Mouse (Mus musculus): ENCODE data around the gene Insl5.

The Insl5 gene

GRCm38 (mm10) chr4:103026621-103027020 lies at the start of gene Insl5:
Insl5 (minus strand) TSS chr4:103026842.
- no peak for DNase-seq

GRCm38 (mm10) chr4:103070631-103071030 lies 44.0 kb upstream of the Insl5 start:
- peak in 1 of 2 experiments; percentile 47 for DNase-seq

GRCm38 (mm10) chr4:103067906-103068655 lies 41.4 kb upstream of the Insl5 start:
- DNase-seq, result peak in 1 of 2 experiments; percentile 25

DNA sequence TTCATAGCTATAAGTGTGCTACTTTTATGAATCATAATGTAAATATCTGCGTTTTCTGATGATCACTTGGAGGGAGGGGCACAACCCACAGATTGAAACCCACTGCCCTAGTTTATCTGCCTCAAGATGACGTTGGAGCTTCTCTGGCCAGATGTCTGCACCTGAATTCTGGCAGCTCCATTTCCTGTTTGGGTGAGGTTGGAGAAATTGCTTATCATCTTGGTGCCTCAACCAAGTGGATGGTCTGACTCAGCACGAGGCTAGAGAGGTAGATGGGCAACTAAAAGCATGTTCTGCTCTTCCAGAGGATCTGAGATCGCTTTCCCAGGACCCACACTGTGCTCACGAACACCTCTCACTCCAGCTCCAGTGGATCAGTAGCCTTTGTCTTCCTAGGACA lies 38.3 kb upstream of the Insl5 start:
- peak; percentile 50 to 74 for DNase-seq

DNA sequence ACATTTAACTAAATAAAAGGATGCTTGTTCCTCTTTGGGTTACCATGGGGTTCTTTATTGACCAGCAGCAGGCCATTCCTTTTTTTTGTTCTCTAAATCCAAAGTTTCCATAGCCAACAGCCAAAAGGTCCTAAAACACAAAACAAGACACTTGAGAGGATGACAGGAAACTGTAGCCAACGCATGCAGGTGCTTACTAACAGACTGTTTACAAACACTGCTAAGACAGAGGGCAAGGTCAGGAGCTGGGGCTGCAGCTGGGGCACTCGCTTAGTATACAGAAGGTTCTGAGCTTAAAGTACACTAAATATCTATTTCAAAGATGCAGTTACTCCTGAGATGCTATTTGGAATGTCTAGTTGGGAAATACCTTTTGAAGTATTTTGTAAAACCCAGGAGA lies 37.8 kb upstream of the Insl5 start:
- DNase-seq, result peak in 1 of 2 experiments; percentile 63

GRCm38 (mm10) chr4:103056909-103057308 lies 30.3 kb upstream of the Insl5 start:
- DNase-seq, result no peak

DNA sequence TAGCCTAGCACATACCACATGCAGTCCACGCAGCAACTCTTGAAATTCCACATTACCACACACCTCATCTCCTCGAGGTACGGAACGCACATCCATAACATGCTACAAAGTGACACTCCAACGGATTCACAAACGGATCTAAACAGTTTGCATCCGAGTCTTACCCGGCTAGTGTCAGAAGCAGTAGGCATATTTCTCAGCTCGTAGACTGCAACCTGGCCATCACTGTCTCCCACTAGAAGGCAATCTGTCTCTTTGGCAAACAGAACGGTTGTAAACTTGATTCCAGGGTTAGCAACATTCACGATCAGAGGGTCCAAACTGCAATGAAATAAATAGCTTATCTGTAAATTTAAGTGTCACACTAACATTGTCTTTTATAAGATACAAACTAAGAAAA lies 21.4 kb upstream of the Insl5 start:
- DNase-seq, result no peak

GRCm38 (mm10) chr4:103042997-103043396 lies 16.4 kb upstream of the Insl5 start:
- no peak for DNase-seq

GRCm38 (mm10) chr4:103039838-103040191 lies 13.2 kb upstream of the Insl5 start:
- DNase-seq, result peak; percentile 35 to 38

DNA sequence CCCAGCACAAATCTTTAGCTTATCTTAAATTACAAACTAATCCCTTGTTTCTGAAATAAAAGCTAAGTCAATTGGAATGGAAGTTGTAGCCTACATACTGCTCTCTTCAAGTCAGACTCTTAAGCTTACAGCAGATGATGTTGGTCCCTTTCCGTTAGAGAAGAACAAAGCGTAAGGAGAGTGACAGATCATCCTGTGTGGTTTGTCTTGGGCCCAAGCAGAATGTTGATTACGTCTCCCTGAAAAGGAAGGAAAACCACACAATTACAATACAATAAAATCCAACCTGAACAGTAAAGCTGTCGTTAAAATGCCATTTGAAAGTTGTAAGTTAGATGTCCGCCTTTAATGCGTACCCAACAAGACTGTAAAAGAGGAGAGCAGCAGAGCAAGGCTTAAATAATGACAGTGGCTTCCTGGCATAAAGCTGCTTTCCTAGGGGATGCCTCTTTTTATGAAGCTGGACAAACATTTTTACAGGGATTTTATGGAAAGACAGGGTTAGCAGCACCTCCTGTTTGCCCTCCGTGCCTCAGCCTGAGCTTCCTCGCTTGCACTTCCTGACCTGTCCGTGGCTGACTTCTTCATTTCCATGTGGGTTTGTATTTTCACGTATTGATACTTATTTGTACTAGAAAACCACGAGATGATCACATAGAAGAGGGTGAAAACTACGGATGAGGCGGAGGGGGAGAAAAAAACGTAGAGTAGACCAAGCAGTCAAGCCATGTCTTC lies 12.6 kb upstream of the Insl5 start:
- no peak for DNase-seq

DNA sequence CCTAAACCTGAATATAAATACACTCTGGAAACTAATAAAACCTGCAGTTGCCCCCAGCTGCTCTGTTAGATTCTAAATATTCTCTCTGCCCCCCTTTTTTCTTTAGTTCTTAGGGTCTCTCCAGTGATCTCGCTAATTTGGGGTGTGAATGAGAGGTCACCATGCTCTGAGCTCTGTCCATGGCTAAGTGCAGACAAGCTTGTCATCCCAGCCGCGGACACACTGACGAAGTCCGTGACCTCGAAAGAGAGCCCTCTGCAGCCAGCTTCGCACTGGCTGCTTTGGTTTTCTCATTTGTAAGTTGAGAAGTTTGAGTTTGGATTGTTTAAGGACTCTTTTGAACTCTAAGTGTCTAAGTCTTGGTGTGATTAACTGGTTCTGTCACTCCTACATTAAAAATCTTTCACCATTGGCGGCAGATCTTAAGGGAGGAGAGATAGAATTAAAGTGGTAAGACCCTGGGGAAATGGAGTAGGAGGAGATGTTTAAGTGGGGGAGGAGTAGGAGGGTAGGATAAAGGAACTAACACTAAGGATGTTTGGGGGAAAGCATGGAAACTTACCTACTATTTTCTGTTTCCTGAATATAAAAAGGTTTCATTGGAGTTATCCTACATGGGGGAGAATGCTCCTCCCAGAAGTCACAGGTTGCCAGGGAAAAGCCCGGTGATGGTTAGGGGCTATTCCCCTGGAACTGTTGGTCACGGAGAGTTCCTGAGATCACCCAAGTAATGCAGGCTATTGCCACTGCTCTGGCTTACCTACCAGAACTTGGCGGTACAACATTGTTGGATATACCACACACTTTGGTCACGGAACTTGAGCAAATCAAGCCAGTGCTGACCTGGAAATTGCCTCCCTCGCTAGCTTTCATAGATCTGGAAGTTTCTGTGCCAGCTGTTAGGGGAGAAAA lies 1.8 kb upstream of the Insl5 start:
- DNase-seq, result no peak

DNA sequence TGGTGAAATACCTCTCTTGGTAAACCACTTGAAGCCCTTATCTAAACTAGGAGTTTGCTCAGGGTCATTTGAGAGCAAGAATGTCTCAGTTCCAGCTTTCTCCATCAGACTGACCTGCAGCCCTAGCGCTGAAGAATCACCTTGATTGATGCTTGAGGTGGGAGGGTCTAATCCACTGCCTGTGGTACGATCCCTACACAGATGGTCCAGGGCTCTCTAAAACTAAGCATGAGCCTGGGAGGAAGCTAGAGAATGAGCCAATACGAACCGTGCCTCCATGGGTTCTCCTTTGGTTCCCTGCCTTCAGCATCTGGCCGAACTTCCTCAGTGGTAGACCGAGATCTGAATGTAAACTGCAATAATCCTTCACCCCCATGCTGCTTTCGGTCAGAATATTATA lies 1.1 kb upstream of the Insl5 start:
- DNase-seq, result no peak

- no peak for DNase-seq
Observed at GRCm38 (mm10) chr4:103013490-103013889, 13.2 kb downstream of the Insl5 start.

GRCm38 (mm10) chr4:103011823-103012222 lies 14.8 kb downstream of the Insl5 start:
- peak; percentile 52 to 73 for DNase-seq

- peak; percentile 49 for DNase-seq
Observed at GRCm38 (mm10) chr4:103010734-103011133, 15.9 kb downstream of the Insl5 start.

DNA sequence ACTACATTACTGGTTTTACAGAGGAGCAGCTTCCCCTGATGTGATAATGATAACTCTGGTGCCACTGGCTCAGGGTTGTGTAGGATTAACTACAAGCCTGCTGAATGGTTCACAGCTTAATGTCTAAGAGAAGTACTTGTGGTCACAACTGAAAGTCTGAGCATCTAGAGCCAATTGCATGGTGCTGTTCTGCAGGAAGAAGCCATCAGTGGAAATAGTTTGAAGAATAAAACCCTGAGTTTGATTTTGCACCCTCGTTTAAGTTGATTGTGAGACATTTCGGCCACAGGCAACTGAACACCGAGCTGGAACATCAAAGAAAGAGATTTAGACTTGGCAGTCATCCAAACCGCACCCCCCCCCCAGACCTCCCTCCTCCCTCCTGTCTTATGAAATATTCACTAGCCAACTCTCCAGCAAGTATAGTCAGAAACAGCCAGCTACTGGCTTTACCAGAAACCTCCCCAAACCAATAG lies 19.7 kb downstream of the Insl5 start:
- DNase-seq, result peak in 1 of 2 experiments; percentile 38

- no peak for DNase-seq
Observed at GRCm38 (mm10) chr4:103006266-103006665, 20.4 kb downstream of the Insl5 start.

GRCm38 (mm10) chr4:103005190-103005945 lies 21.3 kb downstream of the Insl5 start:
- no peak for DNase-seq

DNA sequence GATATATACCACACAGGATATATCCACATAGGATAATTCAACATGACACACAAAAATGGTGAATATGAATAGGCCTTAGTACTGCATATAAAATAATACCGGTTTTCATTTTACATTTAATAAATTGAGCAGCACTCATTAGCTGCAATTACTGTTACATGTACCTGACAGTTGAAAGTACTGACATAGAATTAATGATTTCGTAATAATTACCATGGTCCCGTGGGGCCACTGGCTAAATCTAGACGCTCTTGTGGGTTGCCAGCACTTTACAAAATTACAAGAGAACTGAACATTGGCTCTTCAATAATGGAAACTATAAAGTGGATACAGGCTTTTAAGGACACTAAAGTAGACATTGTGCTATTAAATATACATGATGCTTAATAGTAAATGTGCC lies 22.0 kb downstream of the Insl5 start:
- DNase-seq, result no peak

DNA sequence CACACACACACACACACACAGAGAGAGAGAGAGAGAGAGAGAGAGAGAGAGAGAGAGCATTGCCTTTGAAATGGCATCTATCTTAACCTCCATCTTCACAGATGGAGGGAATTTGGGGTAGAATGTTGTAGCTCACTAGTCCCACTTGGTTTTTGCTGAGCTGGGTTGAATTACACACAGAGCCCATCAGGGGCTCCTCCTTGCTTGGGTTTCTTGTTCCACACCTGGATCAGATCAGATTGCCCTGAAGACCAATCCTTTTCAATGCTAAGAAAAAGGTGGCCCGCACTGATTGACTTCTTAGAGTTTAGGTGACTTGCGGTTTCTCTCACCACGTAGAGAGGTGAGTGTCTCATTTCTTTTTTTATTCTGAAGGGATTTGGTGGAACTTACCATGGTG lies 35.0 kb downstream of the Insl5 start:
- DNase-seq, result peak; percentile 44 to 58

- peak; percentile 71 to 84 for DNase-seq
Observed at GRCm38 (mm10) chr4:102990595-102991340, 35.9 kb downstream of the Insl5 start.
